Mouse (Mus musculus) liver, adult (tissue): ENCODE results near the gene Oxld1.
A peak's percentile ranks its signal among the peaks of the same experiment; 100 is the strongest.

Source experiments
- GATA4 ChIP-seq: IDR thresholded peaks from 2 replicates; pipeline ENCODE4 v1.6.1; 2014; ENCODE audit warnings: mild to moderate bottlenecking, low read length; ENCODE audit not compliant: insufficient replicate concordance

The Oxld1 gene

DNA sequence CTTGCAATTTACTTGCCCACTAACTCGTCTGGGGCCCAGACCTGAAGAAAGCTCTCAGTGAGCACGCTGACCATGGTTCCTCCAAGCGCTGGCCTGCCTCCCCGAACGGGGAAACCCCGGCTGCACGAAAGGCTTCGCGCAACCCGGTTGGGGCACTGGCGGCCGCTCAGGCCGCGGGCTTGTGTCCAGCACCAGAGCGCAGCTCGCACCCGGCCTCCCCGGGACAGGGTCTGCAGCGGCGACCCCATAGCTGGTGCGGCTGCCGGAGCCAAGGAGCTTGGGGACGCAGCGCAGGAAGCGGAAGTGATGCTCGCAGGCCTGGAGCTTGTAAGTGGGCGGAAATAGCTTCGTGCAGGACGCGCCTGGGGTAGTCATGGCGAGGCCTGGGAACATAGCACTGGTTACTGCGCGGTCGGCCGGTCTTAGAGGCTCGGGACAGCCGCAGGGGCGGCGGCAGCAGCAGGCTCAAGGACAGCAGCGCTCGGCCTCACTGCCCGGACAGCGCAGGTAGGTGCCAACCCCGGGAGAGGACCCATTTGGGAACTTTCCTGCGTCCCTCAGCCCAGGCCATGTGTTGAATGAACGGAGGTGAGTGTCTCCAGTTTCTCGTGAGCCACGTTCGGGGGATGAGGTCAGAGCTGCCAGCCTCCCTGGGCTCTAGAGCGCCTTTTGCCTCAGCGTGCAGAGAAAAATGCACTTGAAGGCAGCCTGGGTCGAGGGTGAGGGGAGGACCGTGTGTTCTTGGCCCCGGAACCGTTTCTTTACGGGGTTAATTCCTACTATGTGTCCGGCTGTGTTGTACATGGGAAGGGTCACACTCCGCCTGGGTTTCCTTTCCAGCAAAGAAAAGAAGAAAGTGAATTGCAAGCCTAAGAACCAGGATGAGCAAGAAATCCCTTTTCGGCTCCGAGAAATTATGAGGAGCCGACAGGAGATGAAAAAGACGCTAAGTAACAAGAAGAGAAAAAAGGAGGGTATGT is at the start of gene Oxld1, which contains the start of gene Ccdc137:
Gene Oxld1, minus strand, starts transcription at position 297 of the 980 bp plus-strand sequence.
Gene Ccdc137, plus strand, starts transcription at position 344 of the 980 bp plus-strand sequence.
- TF ChIP-seq GATA4: peak; percentile 7; the same call in 1 of the 2 replicates

DNA sequence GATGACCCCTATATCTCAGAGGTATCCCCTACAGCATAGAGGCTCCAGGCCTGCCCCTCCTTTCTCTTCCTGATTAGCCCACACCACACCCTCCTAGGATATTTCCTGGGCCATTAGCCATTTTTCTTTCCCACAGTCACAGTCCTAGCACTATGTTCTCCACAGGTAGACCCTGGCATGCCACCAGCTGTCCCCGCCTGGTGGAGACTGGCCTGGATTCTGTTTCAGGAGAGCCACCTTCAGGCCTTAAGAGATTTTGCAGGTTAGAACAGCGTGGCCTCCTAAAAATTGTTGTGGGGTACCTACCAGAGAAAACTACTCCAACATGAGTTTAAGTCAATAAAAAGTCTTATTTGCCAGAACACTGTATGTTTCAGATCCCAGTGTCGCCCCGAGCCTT is 49.0 kb upstream of the Oxld1 start:
- TF ChIP-seq GATA4: no peak

GRCm38 (mm10) chr11:120505661-120506060 is 47.8 kb upstream of the Oxld1 start:
- TF ChIP-seq GATA4: no peak

DNA sequence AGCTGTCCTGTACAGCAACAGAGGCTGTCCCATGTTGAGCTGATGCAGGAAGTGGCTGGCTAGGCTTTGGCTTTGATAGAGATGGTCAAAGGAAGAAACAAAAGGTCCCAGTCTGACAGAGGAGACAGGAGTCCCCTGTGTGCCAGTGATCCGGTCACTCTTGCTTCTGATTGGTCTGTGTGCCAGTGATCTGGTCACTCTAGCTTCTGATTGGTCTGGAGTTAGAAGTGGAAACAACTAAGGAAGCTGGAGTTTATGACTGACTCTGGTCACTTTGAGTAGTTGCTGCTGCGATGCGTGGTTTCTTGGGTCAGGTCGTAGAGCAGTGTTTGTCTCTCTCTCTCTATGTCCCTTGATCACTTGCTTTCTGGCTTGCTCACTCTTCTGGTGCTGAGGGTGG is 43.8 kb upstream of the Oxld1 start:
- TF ChIP-seq GATA4: no peak

GRCm38 (mm10) chr11:120501018-120501417 is 43.1 kb upstream of the Oxld1 start:
- TF ChIP-seq GATA4: no peak

- peak; percentile 22; the same call in 1 of the 2 replicates for TF ChIP-seq GATA4
These were observed 42.5 kb upstream of the Oxld1 start for GRCm38 (mm10) chr11:120500357-120500756.

DNA sequence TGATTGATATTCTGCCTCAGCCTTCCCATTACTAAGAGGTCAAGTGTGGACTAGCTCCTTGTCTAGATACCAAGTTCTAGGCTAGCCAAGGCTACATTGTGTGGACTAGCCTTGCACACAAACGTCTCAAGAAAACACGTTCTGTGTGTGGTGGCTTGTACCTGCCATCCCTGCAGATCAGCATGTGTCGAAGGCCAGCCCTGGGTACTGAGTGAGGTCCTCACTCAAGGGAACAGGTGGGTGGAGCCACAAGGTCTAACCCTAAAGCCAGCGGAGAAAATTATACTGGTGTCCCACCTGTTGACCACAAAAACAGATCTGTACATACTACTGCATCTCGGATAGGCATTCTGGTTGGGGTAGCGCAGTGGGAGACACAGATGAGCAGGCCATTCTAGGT is 42.0 kb upstream of the Oxld1 start:
- no peak for TF ChIP-seq GATA4

DNA sequence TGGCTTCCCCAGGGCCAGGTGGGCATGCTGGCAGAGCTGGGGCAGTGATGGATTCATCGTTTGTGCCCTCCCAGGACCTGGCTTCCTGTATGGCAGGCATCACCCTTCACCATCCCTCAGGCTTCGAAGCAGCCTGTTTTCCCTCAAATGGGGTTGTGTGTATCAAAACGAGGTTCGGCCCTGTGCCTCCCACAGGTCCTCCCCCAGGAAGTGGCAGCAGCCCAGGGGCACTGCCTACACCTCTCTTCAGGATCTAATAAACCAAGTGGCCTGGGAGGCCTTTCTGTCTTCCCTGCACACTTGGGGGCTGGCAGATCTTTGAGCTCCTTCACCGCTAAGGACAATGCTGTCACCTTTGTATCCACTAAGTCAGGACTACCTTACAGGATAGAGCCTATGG is 41.0 kb upstream of the Oxld1 start:
- TF ChIP-seq GATA4: no peak

GRCm38 (mm10) chr11:120498226-120498625 is 40.4 kb upstream of the Oxld1 start:
- no peak for TF ChIP-seq GATA4

GRCm38 (mm10) chr11:120497436-120497835 is 39.6 kb upstream of the Oxld1 start:
- no peak for TF ChIP-seq GATA4

DNA sequence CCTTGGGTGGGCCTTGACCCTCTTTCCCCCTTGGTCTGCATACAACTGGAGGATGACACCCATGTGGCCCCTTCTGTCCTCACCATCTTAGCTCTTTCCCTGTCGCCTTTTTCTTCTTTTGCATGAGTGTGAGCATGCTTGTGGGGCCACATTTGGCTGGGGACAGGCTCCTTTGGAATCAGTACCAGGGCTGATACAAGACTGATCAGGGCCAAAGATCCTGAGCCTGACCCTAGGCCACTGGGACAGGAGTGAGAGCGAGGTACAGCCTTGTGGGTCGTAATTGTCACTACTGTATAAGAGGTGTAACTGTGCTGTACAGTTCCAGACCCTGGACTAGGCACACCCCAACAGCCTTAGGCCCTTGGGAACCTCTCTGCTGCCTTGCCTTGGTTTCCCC is 36.0 kb upstream of the Oxld1 start:
- TF ChIP-seq GATA4: no peak

- TF ChIP-seq GATA4: no peak
These were observed 35.5 kb upstream of the Oxld1 start for GRCm38 (mm10) chr11:120493351-120493750.

GRCm38 (mm10) chr11:120492878-120493203 is 35.0 kb upstream of the Oxld1 start:
- no peak for TF ChIP-seq GATA4

DNA sequence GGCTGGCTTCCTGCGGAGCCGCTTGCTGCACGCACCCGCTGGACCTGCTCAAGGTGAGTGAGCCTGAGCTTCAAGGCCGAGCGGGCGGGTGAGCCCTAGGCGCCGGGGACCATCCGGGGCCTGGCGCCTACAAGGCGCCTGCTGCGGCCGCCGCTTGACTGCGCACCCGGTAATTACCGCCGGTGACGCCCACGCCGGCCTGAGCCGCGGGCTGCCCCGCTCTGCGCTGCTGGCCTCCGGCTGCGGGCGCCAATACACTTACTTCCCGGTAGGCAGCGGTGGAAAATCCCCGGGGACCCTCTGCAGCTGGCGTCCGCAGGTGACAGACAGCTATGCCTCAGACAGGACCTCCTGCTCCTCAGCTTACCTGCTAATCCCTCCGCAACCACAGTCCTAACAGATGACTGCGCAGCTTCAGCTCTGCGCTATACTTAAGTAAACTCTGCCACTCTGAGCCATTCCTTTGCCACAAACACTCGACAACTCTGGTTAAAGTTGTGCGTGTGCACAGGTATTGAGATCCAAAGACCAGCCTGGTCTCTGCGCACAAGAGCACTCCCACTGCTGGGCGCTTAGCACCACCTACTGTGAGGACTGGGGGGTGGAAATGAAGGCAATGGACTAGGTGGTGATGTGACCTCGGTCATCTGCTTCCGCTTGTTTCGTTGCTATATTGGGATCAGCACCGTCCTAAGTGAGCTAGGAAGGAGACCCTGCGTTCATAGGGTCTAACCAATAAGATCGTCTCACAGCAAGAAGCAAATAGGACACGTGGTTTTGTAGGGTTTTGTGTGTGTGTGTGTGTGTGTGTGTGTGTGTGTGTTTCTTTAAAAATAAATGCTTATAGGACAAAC is 34.4 kb upstream of the Oxld1 start:
- TF ChIP-seq GATA4: no peak

DNA sequence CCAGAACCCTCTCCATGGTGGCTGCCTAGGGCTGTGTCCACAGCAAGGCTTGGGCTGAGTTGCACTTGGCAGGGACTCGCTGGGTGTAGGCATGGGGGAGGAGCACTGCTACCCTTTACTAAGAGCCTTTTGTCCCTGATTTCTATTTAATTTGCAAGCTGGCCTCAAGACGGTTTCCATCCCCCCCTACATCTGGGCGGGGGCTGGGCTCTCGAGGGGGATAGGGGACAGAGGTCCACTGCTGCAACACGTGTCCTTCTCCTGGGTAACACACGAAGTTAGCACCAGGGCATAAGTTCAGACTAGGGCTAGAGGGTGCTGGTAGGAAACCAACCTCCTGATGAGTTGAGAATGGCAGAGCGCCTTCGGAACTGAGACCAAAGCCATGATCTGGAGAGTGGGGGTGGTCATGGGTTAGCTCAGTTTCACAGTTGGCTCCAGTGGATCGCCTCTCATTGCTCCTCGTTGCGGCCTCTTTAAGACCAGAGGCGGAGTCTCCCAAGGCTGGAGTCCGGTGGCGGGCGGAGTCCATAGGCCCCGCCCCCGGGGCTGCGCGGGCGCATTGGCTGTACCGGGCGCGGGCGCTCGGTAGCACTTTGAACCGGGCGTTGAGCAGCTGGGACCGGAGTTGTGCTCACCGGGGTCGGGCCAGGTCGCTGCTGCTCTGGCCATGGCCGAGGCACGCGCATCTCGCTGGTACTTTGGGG is 33.6 kb upstream of the Oxld1 start, which contains the start of gene Slc25a10:
Gene Slc25a10, plus strand, starts transcription at position 524 of the 707 bp plus-strand sequence.
- TF ChIP-seq GATA4: no peak
